In genomic region chr8:104249442-104249996, GRCm38 (mm10) we compare ENCODE assay signal across 28 mouse cellular contexts. TPM values are rescaled to one million over a fixed set of nuclear protein-coding genes. Genes with fewer than 3 reads are reported as not detected.
A peak's percentile ranks its signal among the peaks of the same experiment; 100 is the strongest.
DNase-seq lines count a peak whose midpoint lies in the region; ATAC-seq and TF ChIP-seq lines count a peak whose summit lies in the region.
"Had no signal": no experiment of that assay in that cellular context is flagged by ENCODE, and none has a peak within 500 bp of the region (broad histone marks: within the 10 kb centered on the region; RNA-seq: fewer than 3 reads in every experiment).

No protein-coding gene starts in this region.

- TF ChIP-seq EP300 in MEL (IDR thresholded peaks at IDR 0.05; ENCODE audit: low read depth in 1 of 2, low read length in 2 of 2) = peak; percentile 37 to 54; a peak in 2 of 4 replicates

- whole genome bisulfite sequencing in heart, embryonic 12.5 days = 79% methylated on average over 7 of the region's 7 CpGs
- WGBS in bone marrow, adult 2 months = 72% methylated on average over 7 of the region's 7 CpGs

- no peak for ATAC-seq in heart, embryonic 12.5 days (ENCODE audit: insufficient number of reproducible peaks, low FRiP score)
- ATAC-seq: activated CD4-positive, CD25-positive, alpha-beta regulatory T cell, adult 4 months; CD4-positive, CD25-positive, alpha-beta regulatory T cell, adult 4 months; Patski had no signal

- DNase-seq in heart, adult 11 months = peak; percentile 77
- DNase-seq in MEL (ENCODE audit: low read depth, low spot score) = peak; percentile 69
- peak; percentile 11 for DNase-seq in induced T-regulatory cell, adult 2 months (ENCODE audit: low read depth)
- DNase-seq in cerebellum, adult 8-10 months = no peak
- no peak for DNase-seq in B cell, adult 2 months
- DNase-seq in natural killer cell, adult 2 months (ENCODE audit: low spot score in 2 of 2) = no peak
- DNase-seq: adrenal gland, adult 2 months; adrenal gland, adult 8-10 months; adrenal gland, postnatal 10 days; adrenal gland, postnatal 14 days; adrenal gland, postnatal 25 days; adrenal gland, postnatal 36 days; cerebellum, adult 11 months; cerebellum, adult 11-12 months; cerebellum, adult 18-20 months; cerebellum, adult 2 months; cerebellum, adult 9-10 months had no signal

- no peak overlapping the region for H3K4me2 ChIP-seq in heart, embryonic 12.5 days

- no peak for TF ChIP-seq CTCF in MEL (IDR thresholded peaks at IDR 0.05 in 2 of 3, conservative IDR thresholded peaks at IDR 0.05 in 1 of 3; ENCODE audit: control insufficient read depth in 1 of 3, insufficient read depth in 1 of 3, low read depth in 2 of 3, low read length in 3 of 3, poor library complexity in 1 of 3, severe bottlenecking in 1 of 3)
- no peak for TF ChIP-seq CTCF in bone marrow, adult 2 months (IDR thresholded peaks at IDR 0.05; ENCODE audit: control insufficient read depth, insufficient read depth, low read length)

- TF ChIP-seq POLR2A in MEL (IDR thresholded peaks at IDR 0.05; ENCODE audit: control insufficient read depth in 1 of 2, insufficient read depth in 1 of 2, low read depth in 1 of 2, low read length in 2 of 2, poor library complexity in 1 of 2) = no peak
- no peak for TF ChIP-seq POLR2A in bone marrow, adult 2 months (IDR thresholded peaks at IDR 0.05; ENCODE audit: borderline replicate concordance, control insufficient read depth, low read depth, low read length)

- H3K27ac ChIP-seq in heart, embryonic 12.5 days (ENCODE audit: poor library complexity, severe bottlenecking) = no peak overlapping the region
- peak overlapping the region; percentile 72 for H3K27ac ChIP-seq in MEL (ENCODE audit: control insufficient read depth, low read depth, low read length)
- peak overlapping the region; percentile 19; the same call in 1 of the 2 replicates for H3K27ac ChIP-seq in bone marrow, adult 2 months (ENCODE audit: control insufficient read depth, insufficient read depth, low read depth, low read length, poor library complexity)

- no peak overlapping the region for H3K4me3 ChIP-seq in heart, embryonic 12.5 days
- H3K4me3 ChIP-seq in MEL (ENCODE audit: control insufficient read depth in 1 of 2, insufficient read depth in 1 of 2, low read depth in 2 of 2, low read length in 2 of 2) = peak overlapping the region; percentile 75 to 90
- H3K4me3 ChIP-seq in bone marrow, adult 2 months (replicated peaks; ENCODE audit: control insufficient read depth, low read depth, low read length) = no peak overlapping the region

- no peak for TF ChIP-seq RAD21 in MEL (IDR thresholded peaks at IDR 0.05; ENCODE audit: low read depth, low read length)

- no peaks in the 10 kb centered on the region for H3K9me3 ChIP-seq in heart, embryonic 12.5 days (replicated peaks)
- H3K9me3 ChIP-seq in MEL (replicated peaks; ENCODE audit: insufficient read depth, low read length) = no peaks in the 10 kb centered on the region
- H3K9me3 ChIP-seq: G1E had no signal

- H3K9ac ChIP-seq in heart, embryonic 12.5 days = no peak overlapping the region
- peak overlapping the region; percentile 58 for H3K9ac ChIP-seq in MEL (ENCODE audit: control insufficient read depth, low read depth, low read length, poor library complexity, severe bottlenecking)

- peaks cover 16% of the 10 kb centered on the region for H3K4me1 ChIP-seq in heart, embryonic 12.5 days (replicated peaks)
- peaks cover 8 to 31% of the 10 kb centered on the region in 2 experiments for H3K4me1 ChIP-seq in MEL (ENCODE audit: control insufficient read depth in 1 of 2, insufficient read depth in 2 of 2, low read length in 2 of 2)
- H3K4me1 ChIP-seq in bone marrow, adult 2 months (ENCODE audit: control insufficient read depth, insufficient read depth, low read length) = peaks cover 5% of the 10 kb centered on the region; the same call in 1 of the 2 replicates

- H3K27me3 ChIP-seq in heart, embryonic 12.5 days (replicated peaks) = no peaks in the 10 kb centered on the region
- H3K27me3 ChIP-seq in MEL (ENCODE audit: control insufficient read depth in 1 of 2, insufficient read depth in 2 of 2, low read length in 2 of 2) = no peaks in the 10 kb centered on the region
- H3K27me3 ChIP-seq: CH12.LX, Patski had no signal

- peaks cover 9% of the 10 kb centered on the region for H3K36me3 ChIP-seq in heart, embryonic 12.5 days
- H3K36me3 ChIP-seq in MEL (ENCODE audit: control insufficient read depth in 1 of 2, insufficient read depth in 2 of 2, low read length in 2 of 2) = peaks cover 0 to 17% of the 10 kb centered on the region in 2 experiments; a peak in 2 of 4 replicates

- peaks cover 7% of the 10 kb centered on the region for H3K79me2 ChIP-seq in MEL (ENCODE audit: control insufficient read depth, insufficient read depth, low read length, poor library complexity)

TF ChIP-seq in MEL, 35 proteins besides CTCF, POLR2A, EP300 and RAD21 (continues in another document):
- TF ChIP-seq E2F4 (IDR thresholded peaks at IDR 0.05; ENCODE audit: borderline replicate concordance, low read depth, low read length) = no peak
- TF ChIP-seq MYC (IDR thresholded peaks at IDR 0.05; ENCODE audit: low read depth, low read length) = peak; percentile 38; the same call in 1 of the 2 replicates
- 0 out of 2 replicates have a peak, but pooled peaks have one; percentile 54 for TF ChIP-seq ZKSCAN1 (IDR thresholded peaks at IDR 0.05; ENCODE audit: low read depth, low read length)
- no peak for TF ChIP-seq USF1 (IDR thresholded peaks at IDR 0.05; ENCODE audit: low read depth, low read length)
- no peak for TF ChIP-seq POLR2AphosphoS5 (IDR thresholded peaks at IDR 0.05; ENCODE audit: borderline replicate concordance, low read depth, low read length)
- peak; percentile 30; the same call in 1 of the 2 replicates for TF ChIP-seq ZNF384 (IDR thresholded peaks at IDR 0.05; ENCODE audit: low read depth, low read length)
- TF ChIP-seq HCFC1 (IDR thresholded peaks at IDR 0.05; ENCODE audit: low read depth, low read length) = no peak
- TF ChIP-seq CHD1 (IDR thresholded peaks at IDR 0.05; ENCODE audit: low read depth, low read length) = no peak; the same call in 1 of the 2 replicates
- no peak for TF ChIP-seq MAFK (IDR thresholded peaks at IDR 0.05; ENCODE audit: borderline replicate concordance, low read depth, low read length)
- TF ChIP-seq KAT2A (conservative IDR thresholded peaks at IDR 0.05; ENCODE audit: low read depth, low read length) = no peak
- TF ChIP-seq MYB (IDR thresholded peaks at IDR 0.05; ENCODE audit: low read depth, low read length) = 0 out of 2 replicates have a peak, but pooled peaks have one; percentile 15
- TF ChIP-seq TBP (IDR thresholded peaks at IDR 0.05; ENCODE audit: low read depth, low read length) = peak; percentile 53; the same call in 1 of the 2 replicates
- no peak for TF ChIP-seq CHD2 (IDR thresholded peaks at IDR 0.05; ENCODE audit: low read length)
- TF ChIP-seq RCOR1 (IDR thresholded peaks at IDR 0.05; ENCODE audit: low read depth, low read length) = no peak
- 0 out of 2 replicates have a peak, but pooled peaks have one; percentile 3 for TF ChIP-seq GATA1 (IDR thresholded peaks at IDR 0.05; ENCODE audit: low read depth, low read length)
- no peak for TF ChIP-seq USF2 (IDR thresholded peaks at IDR 0.05; ENCODE audit: borderline replicate concordance in 1 of 2, insufficient read depth in 1 of 2, low read depth in 1 of 2, low read length in 2 of 2)
- 0 out of 2 replicates have a peak, but pooled peaks have one; percentile 37 for TF ChIP-seq JUND (IDR thresholded peaks at IDR 0.05; ENCODE audit: low read depth, low read length)
- TF ChIP-seq MAX (IDR thresholded peaks at IDR 0.05; ENCODE audit: low read length) = peak; percentile 60; the same call in 1 of the 2 replicates
- TF ChIP-seq UBTF (IDR thresholded peaks at IDR 0.05; ENCODE audit: borderline replicate concordance, insufficient read depth, low read depth, low read length) = no peak
- TF ChIP-seq GABPA (IDR thresholded peaks at IDR 0.05; ENCODE audit: low read depth, low read length) = no peak
- TF ChIP-seq NELFE (IDR thresholded peaks at IDR 0.05; ENCODE audit: low read depth, low read length) = peak; percentile 35; the same call in 1 of the 2 replicates
- no peak for TF ChIP-seq TAL1 (IDR thresholded peaks at IDR 0.05; ENCODE audit: low read length)
- peak; percentile 3; the same call in 1 of the 2 replicates for TF ChIP-seq ZC3H11A (IDR thresholded peaks at IDR 0.05; ENCODE audit: low read depth, low read length)
- 0 out of 2 replicates have a peak, but pooled peaks have one; percentile 41 for TF ChIP-seq ZMIZ1 (IDR thresholded peaks at IDR 0.05; ENCODE audit: low read depth, low read length)
- TF ChIP-seq TCF12 (IDR thresholded peaks at IDR 0.05; ENCODE audit: low read depth, low read length) = peak; percentile 27; the same call in 1 of the 2 replicates
- TF ChIP-seq SIN3A (IDR thresholded peaks at IDR 0.05; ENCODE audit: low read length) = peak; percentile 45; the same call in 1 of the 2 replicates
- 0 out of 2 replicates have a peak, but pooled peaks have one; percentile 34 for TF ChIP-seq MAZ (IDR thresholded peaks at IDR 0.05; ENCODE audit: low read depth, low read length)
- no peak for TF ChIP-seq SMC3 (IDR thresholded peaks at IDR 0.05; ENCODE audit: low read depth, low read length)

RNA-seq across cellular contexts. Expression of gene Cklf, which starts 1.1 kb away (rescaled TPM):
- 30.5 and 34.1 TPM in 2 replicates for polyA plus RNA-seq in heart, embryonic 12.5 days (2016; fragmentation: Nextera tagmentation; extraction: Ambion mirVana)
- 26.9 and 30.1 TPM in 2 replicates for total RNA-seq in MEL (2012; rRNA removed)
- polyA plus RNA-seq in MEL (2012; ENCODE audit: insufficient read depth in 1 of 2, insufficient read length in 2 of 2, low read depth in 1 of 2, low replicate concordance in 2 of 2, missing spikeins in 1 of 2) = 10 to 100 TPM in 1 of 2 experiments, not detected in 1; 27.1 TPM
- 12.0 and 63.8 TPM in 2 replicates for polyA plus RNA-seq in bone marrow, adult 2 months (2011; ENCODE audit: insufficient read depth, insufficient read length, low replicate concordance, missing spikeins)

RNA-seq across cellular contexts. Expression of gene Tk2, which starts 1.2 kb away (rescaled TPM):
- 13.2 and 13.6 TPM in 2 replicates for polyA plus RNA-seq in heart, embryonic 12.5 days (2016; fragmentation: Nextera tagmentation; extraction: Ambion mirVana)
- total RNA-seq in MEL (2012; rRNA removed) = 17.6 and 18.6 TPM in 2 replicates
- 10 to 100 TPM in 1 of 2 experiments, not detected in 1; 26.8 TPM for polyA plus RNA-seq in MEL (2012; ENCODE audit: insufficient read depth in 1 of 2, insufficient read length in 2 of 2, low read depth in 1 of 2, low replicate concordance in 2 of 2, missing spikeins in 1 of 2)
- polyA plus RNA-seq in bone marrow, adult 2 months (2011; ENCODE audit: insufficient read depth, insufficient read length, low replicate concordance, missing spikeins) = 14.5 and 32.7 TPM in 2 replicates

RNA-seq across cellular contexts. Expression of gene Cmtm2a, which starts 43.5 kb away (rescaled TPM):
- not detected in 2 replicates for polyA plus RNA-seq in heart, embryonic 12.5 days (2016; fragmentation: Nextera tagmentation; extraction: Ambion mirVana)
- not detected in 2 replicates for total RNA-seq in MEL (2012; rRNA removed)
- polyA plus RNA-seq in MEL (2012; ENCODE audit: insufficient read depth in 1 of 2, insufficient read length in 2 of 2, low read depth in 1 of 2, low replicate concordance in 2 of 2, missing spikeins in 1 of 2) = not detected
- not detected in 2 replicates for polyA plus RNA-seq in bone marrow, adult 2 months (2011; ENCODE audit: insufficient read depth, insufficient read length, low replicate concordance, missing spikeins)
- total RNA-seq: adrenal gland, postnatal 10 days; adrenal gland, postnatal 4 days; CH12.LX; ES-E14; G1E had no signal
- polyA plus RNA-seq: activated CD4-positive, CD25-positive, alpha-beta regulatory T cell, adult 4 months; brain, embryonic 14.5 days; C2C12; cerebellum, adult 2 months; G1E; Patski had no signal

Comparison
In these comparisons a context has a peak if more than half of its experiments do, and no peak if none do; other contexts are left out.
1. DNase-seq: peak in heart, adult 11 months (single experiment), MEL (single experiment) and induced T-regulatory cell, adult 2 months (single experiment); none in cerebellum, adult 8-10 months (single experiment), B cell, adult 2 months (0 of 2) and natural killer cell, adult 2 months (0 of 2).
2. H3K4me3 ChIP-seq: peak in MEL (2 of 2); none in heart, embryonic 12.5 days (single experiment) and bone marrow, adult 2 months (single experiment).